Mouse (Mus musculus) stomach, embryonic 15.5 days (tissue): ENCODE results near the gene Ing5. TPM values are rescaled to one million over a fixed set of nuclear protein-coding genes. Genes with fewer than 3 reads are reported as not detected.
"Not testable (repeated sequence)": the region's sequence is repeated elsewhere in the genome, so short reads cannot be mapped to it uniquely, and the experiment has no call there.

Experiments used
- ATAC-seq: fragments of 200-750 bp; cut with Nextera tagmentation; 2 replicates; pipeline ENCODE4 v1.8.0; 2017; ENCODE audit warnings: low read depth, moderate number of reproducible peaks, moderate TSS enrichment; ENCODE audit not compliant: insufficient read depth, low FRiP score
- H3K27ac ChIP-seq: fragments of 300-500 bp; sonication (generic); 2 replicates; pipeline ENCODE4 v1.5.1; 2015; ENCODE audit warnings: mild to moderate bottlenecking, inconsistent platforms
- H3K27me3 ChIP-seq: fragments of 300-500 bp; sonication (generic); replicated peaks from 2 replicates; pipeline ENCODE4 v1.6.1; 2015; ENCODE audit warnings: inconsistent platforms
- H3K36me3 ChIP-seq: fragments of 300-500 bp; sonication (generic); 2 replicates; pipeline ENCODE4 v1.6.1; 2015; ENCODE audit warnings: inconsistent platforms
- H3K4me1 ChIP-seq: fragments of 300-500 bp; sonication (generic); 2 replicates; pipeline ENCODE4 v1.6.1; 2015; ENCODE audit warnings: inconsistent platforms
- H3K4me2 ChIP-seq: fragments of 300-500 bp; sonication (generic); 2 replicates; pipeline ENCODE4 v1.6.1; 2015; ENCODE audit warnings: mild to moderate bottlenecking, inconsistent platforms
- H3K4me3 ChIP-seq: fragments of 300-500 bp; sonication (generic); replicated peaks from 2 replicates; pipeline ENCODE4 v1.5.1; 2015; ENCODE audit warnings: inconsistent platforms
- H3K9ac ChIP-seq: fragments of 300-500 bp; sonication (generic); 2 replicates; pipeline ENCODE4 v1.6.1; 2015; ENCODE audit warnings: inconsistent platforms
- H3K9me3 ChIP-seq: fragments of 300-500 bp; sonication (generic); 2 replicates; pipeline ENCODE4 v1.6.1; 2016; ENCODE audit warnings: inconsistent platforms
- WGBS: fragments of 180-500 bp; shearing (Covaris S2); methylation state at CpG from one replicate; pipeline ENCODE4 v1.1.7; 2015; 5-methylcytosine and 5-hydroxymethylcytosine counted together
- polyA plus RNA-seq: library from polyadenylated mRNA; unstranded; fragments of >200 nt; fragmentation: Nextera tagmentation; extraction: Ambion mirVana; gene quantifications from 2 replicates; pipeline ENCODE4 v1.2.1, GENCODE M21; 2015

Ing5 gene
- polyA plus RNA-seq, 1 experiment from 2014 or later, result 18.3 TPM

DNA sequence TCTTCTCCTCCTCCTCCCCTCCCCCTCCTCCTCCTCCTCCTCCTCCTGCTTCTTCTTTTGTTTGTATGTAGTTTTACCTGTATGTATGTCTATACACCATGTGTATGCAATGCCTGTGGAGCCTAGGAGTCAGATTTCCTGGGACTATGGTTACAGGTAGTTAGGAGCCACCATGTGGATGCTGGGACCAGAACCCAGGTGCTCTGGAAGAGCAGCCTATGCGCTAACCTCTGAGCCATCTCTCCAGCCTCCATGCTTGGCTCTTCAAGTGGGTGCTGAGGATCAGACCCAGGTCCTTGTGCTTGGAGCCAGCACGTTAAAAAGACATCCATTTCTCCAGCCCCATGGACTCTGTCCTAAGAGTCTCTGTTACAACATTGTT lies 32.8 kb downstream of the Ing5 start:
- 81% methylated on average over 2 of the region's 2 CpGs for WGBS
- no peak for ATAC-seq
- no peaks in the 10 kb centered on the region; the same call in 1 of the 2 replicates for H3K36me3 ChIP-seq

DNA sequence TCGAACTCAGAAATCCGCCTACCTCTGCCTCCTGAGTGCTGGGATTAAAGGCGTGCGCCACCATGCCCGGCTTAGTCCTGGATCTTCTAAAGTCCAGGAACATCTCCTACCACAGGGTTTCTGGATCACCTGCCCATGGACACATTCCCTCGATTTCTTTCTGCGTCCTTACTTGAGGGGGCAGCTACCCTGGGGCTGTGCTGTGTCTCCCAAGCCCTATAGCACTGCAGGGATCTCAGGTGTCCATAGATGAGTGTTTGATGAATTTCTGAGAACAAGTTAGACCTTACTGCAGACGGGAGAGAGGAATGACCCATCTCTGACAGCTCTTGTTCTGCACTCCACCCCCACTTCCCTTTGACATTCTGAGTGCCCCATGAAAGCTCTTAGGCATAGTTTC lies 33.6 kb downstream of the Ing5 start:
- no peak overlapping the region for H3K4me2 ChIP-seq
- ATAC-seq, result no peak
- H3K9ac ChIP-seq, result no peak overlapping the region
- H3K27ac ChIP-seq, result no peak overlapping the region
- WGBS, result 91% methylated on average over 8 of the region's 8 CpGs
- no peaks in the 10 kb centered on the region; the same call in 1 of the 2 replicates for H3K36me3 ChIP-seq
- H3K4me3 ChIP-seq, result no peak overlapping the region
- H3K9me3 ChIP-seq, result no peaks in the 10 kb centered on the region
- H3K4me1 ChIP-seq, result no peaks in the 10 kb centered on the region
- H3K27me3 ChIP-seq, result no peaks in the 10 kb centered on the region

More for the DNA sequence above, 32.8 kb downstream of the Ing5 start:
- no peak overlapping the region for H3K27ac ChIP-seq
- no peak overlapping the region for H3K4me2 ChIP-seq
- H3K9ac ChIP-seq, result no peak overlapping the region
- H3K9me3 ChIP-seq, result no peaks in the 10 kb centered on the region
- no peaks in the 10 kb centered on the region for H3K27me3 ChIP-seq
- no peaks in the 10 kb centered on the region for H3K4me1 ChIP-seq
- no peak overlapping the region for H3K4me3 ChIP-seq

DNA sequence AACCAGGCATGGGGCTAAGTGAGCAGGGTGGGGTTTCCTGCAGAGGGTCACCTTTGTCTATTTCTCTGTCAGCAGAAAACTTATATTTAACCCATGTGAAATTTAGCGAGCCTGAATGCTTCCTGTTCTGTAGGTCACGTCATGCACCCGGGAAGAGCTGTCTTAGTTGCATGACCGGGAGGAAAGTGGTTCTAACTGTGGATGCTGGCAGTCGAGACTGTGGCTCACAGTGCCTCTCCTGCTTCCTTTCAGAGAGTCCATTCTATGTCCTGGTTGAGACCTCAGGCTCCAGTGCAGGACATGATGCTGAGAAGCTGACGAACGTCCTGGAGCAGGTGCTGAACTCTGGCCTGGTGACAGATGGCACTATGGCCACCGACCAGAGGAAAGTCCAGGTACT lies 34.8 kb downstream of the Ing5 start:
- H3K36me3 ChIP-seq, H3K9ac ChIP-seq, H3K27me3 ChIP-seq, H3K9me3 ChIP-seq, H3K4me2 ChIP-seq, H3K4me3 ChIP-seq, H3K4me1 ChIP-seq, H3K27ac ChIP-seq, ATAC-seq: not testable (repeated sequence)
- WGBS, result 87% methylated on average over 8 of the region's 8 CpGs

DNA sequence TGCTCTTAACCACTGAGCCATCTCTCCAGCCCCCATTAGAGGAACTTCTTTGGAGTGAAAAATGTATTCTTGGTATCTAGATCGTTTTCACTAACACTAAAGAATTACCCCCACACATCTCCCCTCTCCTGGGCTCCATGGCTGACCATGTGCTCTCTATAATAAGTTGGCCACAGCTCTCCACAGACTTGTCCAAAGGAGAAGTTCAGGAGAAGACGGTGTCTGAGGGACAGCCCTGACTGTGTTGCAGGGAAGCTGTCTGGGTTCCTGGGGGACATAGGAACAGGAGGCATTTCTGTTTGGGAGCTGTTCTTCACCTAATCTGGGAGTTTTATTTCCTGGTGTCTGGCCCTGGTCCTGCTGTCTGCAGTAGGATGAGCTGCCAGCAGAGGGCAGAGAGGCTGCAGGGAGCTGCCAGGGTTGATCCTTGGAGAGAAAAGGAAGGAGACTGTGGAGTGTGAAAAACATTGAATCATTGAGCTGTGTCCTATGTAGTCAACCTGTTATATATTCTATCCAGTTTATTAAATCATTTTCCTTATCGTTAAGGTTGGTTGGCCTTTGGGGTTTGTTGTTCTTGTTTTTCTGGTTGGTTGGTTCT lies 42.1 kb downstream of the Ing5 start:
- H3K4me1 ChIP-seq, H3K9ac ChIP-seq, H3K36me3 ChIP-seq, H3K27ac ChIP-seq, H3K4me2 ChIP-seq, H3K4me3 ChIP-seq, H3K27me3 ChIP-seq, H3K9me3 ChIP-seq: not testable (repeated sequence)
- 85% methylated on average over 2 of the region's 3 CpGs for WGBS
- ATAC-seq, result peak; percentile 58; the same call in 1 of the 2 replicates

DNA sequence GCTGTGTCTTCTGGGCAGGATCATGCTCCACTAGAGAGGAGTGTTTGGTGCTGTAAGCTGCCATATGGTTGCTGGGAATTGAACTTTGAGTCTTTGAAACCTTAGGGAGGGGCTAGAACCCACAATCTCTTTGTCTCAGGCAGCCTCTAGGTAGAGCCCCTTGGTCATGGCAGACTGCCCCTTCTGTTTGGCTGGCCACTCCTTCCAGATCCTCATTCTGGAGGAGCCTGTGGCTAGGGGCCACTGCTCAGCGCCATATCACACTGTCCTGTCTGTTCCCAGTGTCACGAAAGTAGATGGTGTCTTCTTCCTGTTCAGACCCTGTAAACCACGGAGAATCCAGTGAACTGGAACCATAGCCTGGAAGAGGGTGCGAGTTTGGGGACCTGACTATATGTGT lies 52.0 kb downstream of the Ing5 start:
- not testable (repeated sequence) for H3K27ac ChIP-seq, H3K36me3 ChIP-seq, H3K4me1 ChIP-seq, H3K27me3 ChIP-seq, H3K4me2 ChIP-seq, H3K9me3 ChIP-seq, H3K9ac ChIP-seq, H3K4me3 ChIP-seq, ATAC-seq
- 94% methylated on average over 4 of the region's 4 CpGs for WGBS

DNA sequence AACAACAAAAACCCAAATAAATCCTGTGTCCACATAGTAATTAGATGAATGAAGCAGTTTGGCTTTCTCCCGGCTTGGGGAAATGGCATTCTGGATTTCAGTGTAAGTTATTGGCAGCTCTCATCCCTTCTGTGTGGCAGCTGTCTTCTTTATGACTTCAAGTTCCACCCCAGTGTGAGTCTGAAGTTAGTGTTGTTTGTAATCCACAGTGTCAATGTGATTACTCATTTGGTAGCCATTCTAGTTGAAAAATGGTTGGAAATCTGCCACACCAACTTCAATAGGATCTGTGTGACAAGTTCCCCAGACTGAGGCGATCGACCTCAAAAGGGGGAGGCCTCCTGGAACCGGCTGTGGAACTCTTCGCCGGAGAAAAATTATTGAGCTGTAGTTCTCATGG lies 53.6 kb downstream of the Ing5 start:
- H3K4me3 ChIP-seq, result no peak overlapping the region
- H3K4me1 ChIP-seq, result no peaks in the 10 kb centered on the region
- H3K27me3 ChIP-seq, result no peaks in the 10 kb centered on the region
- WGBS, result 53% methylated on average over 6 of the region's 6 CpGs
- H3K9ac ChIP-seq, result no peak overlapping the region
- no peak overlapping the region for H3K27ac ChIP-seq
- H3K9me3 ChIP-seq, result no peaks in the 10 kb centered on the region
- H3K4me2 ChIP-seq, result no peak overlapping the region
- H3K36me3 ChIP-seq, result no peaks in the 10 kb centered on the region
- no peak for ATAC-seq

DNA sequence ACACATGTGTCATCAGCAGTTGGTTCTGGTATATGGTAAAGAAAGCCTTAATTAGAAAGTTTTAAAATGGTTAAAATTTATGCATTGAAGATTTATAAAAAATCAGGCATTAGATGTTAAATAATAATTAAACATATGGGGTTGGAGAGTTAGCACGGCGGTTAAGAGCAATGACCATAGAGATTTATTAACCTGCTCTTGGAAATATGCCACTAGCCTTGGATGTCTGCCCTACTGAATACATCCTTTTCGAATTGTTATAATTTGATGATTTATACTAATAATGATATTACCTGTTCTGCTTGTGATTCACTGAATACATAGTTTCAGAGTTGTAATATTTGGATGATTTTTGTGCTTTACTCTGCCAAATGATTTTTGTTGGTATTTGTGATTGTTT lies 54.2 kb downstream of the Ing5 start:
- no peak overlapping the region for H3K4me3 ChIP-seq
- H3K27ac ChIP-seq, result no peak overlapping the region
- H3K4me2 ChIP-seq, result no peak overlapping the region
- H3K9me3 ChIP-seq, result no peaks in the 10 kb centered on the region
- no peaks in the 10 kb centered on the region for H3K36me3 ChIP-seq
- H3K4me1 ChIP-seq, result no peaks in the 10 kb centered on the region
- no peak overlapping the region for H3K9ac ChIP-seq
- 60% methylated on average over 3 of the region's 3 CpGs for WGBS
- ATAC-seq, result no peak
- H3K27me3 ChIP-seq, result no peaks in the 10 kb centered on the region

DNA sequence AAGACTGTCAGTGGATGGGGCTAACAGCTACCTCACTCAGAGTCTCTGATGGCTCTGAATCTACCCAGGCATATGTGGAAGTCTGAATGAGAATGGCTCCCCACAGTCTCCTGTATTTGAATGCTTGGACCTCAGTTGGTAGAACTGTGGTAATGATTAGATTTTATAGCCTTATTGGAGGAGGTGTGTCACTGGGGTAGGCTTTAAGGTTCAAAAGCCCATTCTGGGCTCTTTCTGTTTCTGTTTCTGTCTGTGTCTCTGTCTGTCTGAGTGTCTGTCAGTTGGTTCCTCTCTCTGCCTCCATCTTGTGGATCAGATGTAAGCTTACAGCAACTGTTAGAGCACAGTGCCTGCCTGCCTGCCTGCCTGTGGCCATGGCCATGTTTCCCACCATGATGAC lies 55.9 kb downstream of the Ing5 start:
- Histone ChIP-seq H3K4me2 (no peak overlapping the region), H3K9ac (no peak overlapping the region), H3K9me3 (no peaks in the 10 kb centered on the region)

DNA sequence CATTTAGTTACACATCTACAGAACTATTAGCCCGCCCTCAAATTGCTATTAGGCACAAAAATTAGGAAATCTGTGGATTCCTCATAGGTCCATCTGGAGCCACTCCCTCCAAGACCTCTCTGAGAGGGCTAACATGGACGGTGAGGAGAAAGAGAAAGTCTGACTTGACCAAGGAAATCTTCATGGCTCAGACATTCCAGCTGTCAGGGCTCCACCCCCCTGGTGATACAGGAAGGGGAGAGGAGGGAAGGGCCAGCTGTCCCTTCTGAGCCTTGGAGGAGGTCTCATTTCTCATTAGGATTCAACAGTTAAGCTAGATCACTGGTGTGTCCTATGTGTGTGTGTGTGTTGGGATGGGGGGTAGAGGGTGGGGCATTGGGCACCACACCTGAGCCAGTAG lies 57.3 kb downstream of the Ing5 start, which contains the start of gene Gal3st2:
TSS of gene Gal3st2 (plus strand) at position 259 of the 400 bp plus-strand sequence.
- H3K27ac ChIP-seq, H3K9me3 ChIP-seq, H3K27me3 ChIP-seq, H3K9ac ChIP-seq, H3K4me1 ChIP-seq, H3K4me2 ChIP-seq, ATAC-seq, H3K36me3 ChIP-seq, H3K4me3 ChIP-seq: not testable (repeated sequence)
- WGBS, result 48% methylated on average over 2 of the region's 2 CpGs

More for the DNA sequence above, 55.9 kb downstream of the Ing5 start:
- Histone ChIP-seq H3K36me3 (no peaks in the 10 kb centered on the region), H3K4me1 (no peaks in the 10 kb centered on the region), H3K27ac (no peak overlapping the region), H3K4me3 (no peak overlapping the region), H3K27me3 (no peaks in the 10 kb centered on the region)
- no peak for ATAC-seq

Other genes starting within 250 kb of the Ing5 start
- gene Stk25, start 145.3 kb upstream of the Ing5 start, polyA plus RNA-seq, result 155 and 157 TPM in 2 replicates
- gene Bok, start 118.3 kb upstream of the Ing5 start, polyA plus RNA-seq, result 70.8 and 79.6 TPM in 2 replicates
- gene Atg4b, start 52.5 kb upstream of the Ing5 start, polyA plus RNA-seq, result 74.5 and 81.2 TPM in 2 replicates
- 51.4 and 54.0 TPM in 2 replicates for gene Thap4, start 49.1 kb upstream of the Ing5 start, polyA plus RNA-seq
- 228 and 237 TPM in 2 replicates for gene Dtymk, start 2.0 kb upstream of the Ing5 start, polyA plus RNA-seq
- 13.0 and 15.7 TPM in 2 replicates for gene D2hgdh, start 20.9 kb downstream of the Ing5 start, polyA plus RNA-seq
- 0.06 TPM in 1 of 2 replicates, not detected in the other for gene Gal3st2, start 57.3 kb downstream of the Ing5 start, polyA plus RNA-seq
- 0.08 TPM in 1 of 2 replicates, not detected in the other for gene Gal3st2b, start 114.3 kb downstream of the Ing5 start, polyA plus RNA-seq
- gene Gal3st2c, start 186.5 kb downstream of the Ing5 start, polyA plus RNA-seq, result not detected in 2 replicates
- not detected in 2 replicates for gene Neu4, start 216.5 kb downstream of the Ing5 start, polyA plus RNA-seq
- gene Pdcd1, start 248.6 kb downstream of the Ing5 start, polyA plus RNA-seq, result 0.30 and 0.44 TPM in 2 replicates